Mouse (Mus musculus): ENCODE results near the gene Vwa5b1. TPM values are rescaled to one million over a fixed set of nuclear protein-coding genes. Genes with fewer than 3 reads are reported as not detected.

Gene Vwa5b1
- total and polyA plus RNA-seq, 2 experiments from 2014 or later, result 2.7 to 9.0 TPM

DNA sequence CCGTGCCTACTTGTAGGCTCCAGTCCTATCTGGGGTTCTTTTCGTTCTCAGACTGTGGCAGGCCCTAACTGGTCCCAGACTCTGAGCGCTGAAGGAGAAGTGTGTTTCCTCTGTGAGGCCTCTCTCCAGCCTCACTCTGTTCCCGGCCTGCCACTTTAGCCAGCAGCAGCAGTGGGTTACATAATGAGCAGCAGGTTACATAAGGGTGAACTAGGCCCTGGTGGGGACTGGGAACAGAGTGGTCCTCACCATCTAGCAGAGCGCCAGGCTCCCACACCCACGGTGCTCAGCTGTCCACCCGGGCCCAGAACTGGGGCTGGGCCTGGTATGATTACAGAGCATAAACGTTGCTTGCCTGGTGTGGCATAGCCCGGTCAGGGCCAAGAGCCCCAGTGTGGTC, 110.9 kb downstream of the Vwa5b1 start:
- TF ChIP-seq CTCF (IDR thresholded peaks at IDR 0.05; ENCODE audit: low read depth), result no peak
- H3K9me3 ChIP-seq (ENCODE audit: low read length), result no peaks in the 10 kb centered on the region
- 87% methylated on average over 9 of the region's 9 CpGs for WGBS
- no peak overlapping the region for H3K4me3 ChIP-seq (ENCODE audit: low read length)
- no peaks in the 10 kb centered on the region for H3K36me3 ChIP-seq (ENCODE audit: insufficient read depth, low read length)
- H3K9ac ChIP-seq (replicated peaks; ENCODE audit: low read length), result no peak overlapping the region
- no peak for ATAC-seq
- DNase-seq (ENCODE audit: low spot score), result no peak
- H3K27me3 ChIP-seq (ENCODE audit: insufficient read depth, low read length), result no peaks in the 10 kb centered on the region
- no peak overlapping the region for H3K27ac ChIP-seq
- no peak overlapping the region for H3K4me2 ChIP-seq (ENCODE audit: low read depth, low read length)
- H3K4me1 ChIP-seq (ENCODE audit: insufficient read depth, low read length), result peaks cover 10% of the 10 kb centered on the region

DNA sequence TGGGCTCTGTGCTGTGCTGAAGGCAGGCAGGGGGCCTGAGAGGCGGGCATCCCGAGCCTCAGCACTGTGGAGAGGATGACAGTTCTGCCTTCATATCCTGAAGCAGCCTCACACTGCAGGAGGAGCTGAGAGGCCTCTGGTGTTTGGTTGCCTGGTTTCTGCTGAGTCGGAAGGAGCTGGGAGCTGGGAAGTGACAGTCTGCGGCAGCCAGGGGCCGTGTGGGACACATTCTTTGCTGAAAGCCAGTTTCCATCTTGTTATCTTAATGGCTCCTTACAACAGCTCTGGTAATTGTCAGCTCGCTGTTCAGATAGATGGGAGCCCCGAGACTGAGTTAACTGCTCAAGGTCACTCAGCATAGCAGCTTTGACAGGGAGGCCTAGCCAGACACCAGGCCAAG, 111.9 kb downstream of the Vwa5b1 start:
- Histone ChIP-seq H3K27me3 (ENCODE audit: insufficient read depth, low read length) (no peaks in the 10 kb centered on the region), H3K4me1 (ENCODE audit: insufficient read depth, low read length) (peaks cover 10% of the 10 kb centered on the region), H3K36me3 (ENCODE audit: insufficient read depth, low read length) (no peaks in the 10 kb centered on the region), H3K4me3 (ENCODE audit: low read length) (no peak overlapping the region), H3K4me2 (ENCODE audit: low read depth, low read length) (no peak overlapping the region), H3K27ac (no peak overlapping the region), H3K9me3 (ENCODE audit: low read length) (no peaks in the 10 kb centered on the region), H3K9ac (replicated peaks; ENCODE audit: low read length) (no peak overlapping the region)
- DNase-seq (ENCODE audit: low spot score) (peak; percentile 34), ATAC-seq (no peak)
- WGBS, result 36% methylated on average over 7 of the region's 7 CpGs
- TF ChIP-seq CTCF (IDR thresholded peaks at IDR 0.05; ENCODE audit: low read depth), result peak; percentile 39

DNA sequence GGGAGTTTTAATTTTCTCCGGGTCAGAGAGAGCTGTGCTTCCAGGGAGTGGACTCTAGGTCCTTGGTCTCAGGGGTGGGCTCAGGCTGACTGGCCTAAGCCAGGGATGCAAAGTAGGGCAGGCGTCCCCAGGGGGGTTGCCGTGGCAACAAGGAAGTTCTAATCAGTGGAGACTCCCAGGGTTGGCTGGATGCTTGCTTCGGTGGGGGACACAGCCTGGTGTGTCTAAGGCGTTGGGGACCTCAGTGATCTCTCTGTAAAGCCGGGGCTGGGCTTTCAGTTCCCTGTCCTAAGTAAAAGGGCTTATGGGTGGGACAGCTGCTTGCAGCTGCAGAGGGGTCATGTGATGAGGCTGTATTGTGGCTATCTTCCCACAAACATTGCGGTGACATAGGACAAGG, 113.4 kb downstream of the Vwa5b1 start:
- Histone ChIP-seq H3K4me1 (ENCODE audit: insufficient read depth, low read length) (peaks cover 14% of the 10 kb centered on the region), H3K27me3 (ENCODE audit: insufficient read depth, low read length) (no peaks in the 10 kb centered on the region), H3K9me3 (ENCODE audit: low read length) (no peaks in the 10 kb centered on the region), H3K4me3 (ENCODE audit: low read length) (no peak overlapping the region), H3K36me3 (ENCODE audit: insufficient read depth, low read length) (no peaks in the 10 kb centered on the region), H3K4me2 (ENCODE audit: low read depth, low read length) (no peak overlapping the region), H3K9ac (replicated peaks; ENCODE audit: low read length) (no peak overlapping the region), H3K27ac (no peak overlapping the region)
- TF ChIP-seq CTCF (IDR thresholded peaks at IDR 0.05; ENCODE audit: low read depth), result no peak
- peak; percentile 63; the same call in 1 of the 2 replicates for ATAC-seq
- DNase-seq (ENCODE audit: low spot score), result peak; percentile 72
- WGBS, result 7% methylated on average over 7 of the region's 7 CpGs

DNA sequence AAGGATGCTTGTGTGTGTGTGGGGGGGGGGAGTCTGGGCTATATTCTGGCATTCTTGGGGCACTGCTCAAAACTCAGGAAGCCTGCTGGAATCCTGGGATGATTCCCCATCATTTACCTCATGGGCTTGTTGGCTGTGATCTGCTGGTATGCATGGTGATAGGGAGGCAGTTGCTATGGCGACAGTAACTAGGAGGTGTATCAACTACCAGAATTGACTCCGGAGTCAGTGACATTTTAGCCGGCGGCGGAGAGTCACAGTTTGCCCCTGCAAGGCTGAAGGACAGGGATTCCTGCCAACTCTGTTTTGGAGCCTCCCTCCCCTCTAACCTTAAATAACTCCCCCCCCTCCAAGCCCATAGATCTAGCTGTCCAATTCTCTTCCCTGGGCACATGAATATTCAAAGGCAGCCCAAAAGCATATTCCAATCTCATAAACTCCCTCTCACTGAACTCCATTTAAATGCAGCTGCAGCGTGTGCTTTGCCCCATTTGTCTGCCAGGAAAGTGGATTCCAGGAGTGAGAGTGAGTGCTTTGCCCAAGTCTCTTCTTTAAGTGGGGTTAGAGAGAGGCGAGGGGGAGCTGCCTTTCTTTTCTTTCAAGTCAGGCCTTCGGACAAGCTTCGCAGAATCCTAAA, 118.4 kb downstream of the Vwa5b1 start:
- ATAC-seq (peak; percentile 58; the same call in 1 of the 2 replicates), DNase-seq (ENCODE audit: low spot score) (peak; percentile 85)
- Histone ChIP-seq H3K27ac (peak overlapping the region; percentile 71), H3K9me3 (ENCODE audit: low read length) (no peaks in the 10 kb centered on the region), H3K9ac (replicated peaks; ENCODE audit: low read length) (no peak overlapping the region), H3K4me1 (ENCODE audit: insufficient read depth, low read length) (peaks cover 17% of the 10 kb centered on the region), H3K4me2 (ENCODE audit: low read depth, low read length) (peak overlapping the region; percentile 23; the same call in 1 of the 2 replicates), H3K27me3 (ENCODE audit: insufficient read depth, low read length) (no peaks in the 10 kb centered on the region), H3K4me3 (ENCODE audit: low read length) (no peak overlapping the region), H3K36me3 (ENCODE audit: insufficient read depth, low read length) (no peaks in the 10 kb centered on the region)
- TF ChIP-seq CTCF (IDR thresholded peaks at IDR 0.05; ENCODE audit: low read depth), result no peak
- 16% methylated on average over 9 of the region's 9 CpGs for WGBS

DNA sequence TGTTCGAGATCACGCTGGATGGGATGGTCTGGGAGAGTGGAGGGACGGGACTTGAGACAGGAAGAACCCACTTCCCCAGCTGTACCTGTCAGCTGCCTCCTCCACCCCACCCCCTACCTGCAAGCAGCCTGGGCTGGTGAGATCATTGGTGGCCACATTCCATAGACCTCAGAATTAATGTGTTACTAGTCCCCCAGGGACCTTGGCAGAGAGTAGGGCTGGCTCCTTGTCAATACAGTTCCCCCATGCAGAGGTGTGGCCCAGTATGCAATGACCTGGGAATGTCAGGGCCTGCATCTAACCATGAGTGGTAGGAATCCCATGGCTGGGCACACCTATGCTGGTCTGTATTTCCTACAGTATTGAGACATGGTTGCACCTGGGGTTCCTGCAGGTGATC, 119.2 kb downstream of the Vwa5b1 start:
- H3K27me3 ChIP-seq (ENCODE audit: insufficient read depth, low read length), result no peaks in the 10 kb centered on the region
- WGBS, result 77% methylated on average over 3 of the region's 3 CpGs
- H3K9me3 ChIP-seq (ENCODE audit: low read length), result no peaks in the 10 kb centered on the region
- ATAC-seq (peak; percentile 38; the same call in 1 of the 2 replicates), DNase-seq (ENCODE audit: low spot score) (no peak)
- H3K4me2 ChIP-seq (ENCODE audit: low read depth, low read length), result no peak overlapping the region
- no peak overlapping the region; the same call in 1 of the 2 replicates for H3K27ac ChIP-seq
- H3K36me3 ChIP-seq (ENCODE audit: insufficient read depth, low read length), result no peaks in the 10 kb centered on the region
- H3K4me1 ChIP-seq (ENCODE audit: insufficient read depth, low read length), result peaks cover 12% of the 10 kb centered on the region
- no peak overlapping the region for H3K4me3 ChIP-seq (ENCODE audit: low read length)
- TF ChIP-seq CTCF (IDR thresholded peaks at IDR 0.05; ENCODE audit: low read depth), result no peak
- H3K9ac ChIP-seq (replicated peaks; ENCODE audit: low read length), result no peak overlapping the region

Other genes with a start within 250 kb of the Vwa5b1 start
- 16.6 and 23.8 TPM in 2 replicates for gene Fam43b, start 239.4 kb downstream of the Vwa5b1 start, total RNA-seq (2014; rRNA removed)
- gene Fam43b, start 239.4 kb downstream of the Vwa5b1 start, polyA plus RNA-seq (2015; fragmentation: Nextera tagmentation; extraction: Ambion mirVana), result 17.9 and 18.6 TPM in 2 replicates
- gene Mul1, start 201.2 kb downstream of the Vwa5b1 start, total RNA-seq (2014; rRNA removed), result 36.2 and 39.1 TPM in 2 replicates
- gene Mul1, start 201.2 kb downstream of the Vwa5b1 start, polyA plus RNA-seq (2015; fragmentation: Nextera tagmentation; extraction: Ambion mirVana), result 19.1 and 21.6 TPM in 2 replicates
- gene Camk2n1, start 181.6 kb downstream of the Vwa5b1 start, total RNA-seq (2014; rRNA removed), result 34.9 and 37.5 TPM in 2 replicates
- gene Camk2n1, start 181.6 kb downstream of the Vwa5b1 start, polyA plus RNA-seq (2015; fragmentation: Nextera tagmentation; extraction: Ambion mirVana), result 29.5 and 33.5 TPM in 2 replicates
- 0.26 and 1.5 TPM in 2 replicates for gene Pla2g2c, start 88.9 kb upstream of the Vwa5b1 start, total RNA-seq (2014; rRNA removed)
- 0.82 and 0.93 TPM in 2 replicates for gene Pla2g2c, start 88.9 kb upstream of the Vwa5b1 start, polyA plus RNA-seq (2015; fragmentation: Nextera tagmentation; extraction: Ambion mirVana)
- gene Ubxn10, start 101.3 kb upstream of the Vwa5b1 start, total RNA-seq (2014; rRNA removed), result 6.9 and 8.9 TPM in 2 replicates
- gene Ubxn10, start 101.3 kb upstream of the Vwa5b1 start, polyA plus RNA-seq (2015; fragmentation: Nextera tagmentation; extraction: Ambion mirVana), result 3.1 and 3.3 TPM in 2 replicates
- not detected in 2 replicates for gene Pla2g2f, start 121.7 kb upstream of the Vwa5b1 start, total RNA-seq (2014; rRNA removed)
- gene Pla2g2f, start 121.7 kb upstream of the Vwa5b1 start, polyA plus RNA-seq (2015; fragmentation: Nextera tagmentation; extraction: Ambion mirVana), result 0.09 and 0.11 TPM in 2 replicates
- gene Pla2g2d, start 139.9 kb upstream of the Vwa5b1 start, total RNA-seq (2014; rRNA removed), result 0.14 and 0.31 TPM in 2 replicates
- gene Pla2g2d, start 139.9 kb upstream of the Vwa5b1 start, polyA plus RNA-seq (2015; fragmentation: Nextera tagmentation; extraction: Ambion mirVana), result 0.71 and 0.76 TPM in 2 replicates
- 0.94 TPM in 1 of 2 replicates, not detected in the other for gene Pla2g5, start 227.6 kb upstream of the Vwa5b1 start, total RNA-seq (2014; rRNA removed)
- 1.1 and 1.9 TPM in 2 replicates for gene Pla2g5, start 227.6 kb upstream of the Vwa5b1 start, polyA plus RNA-seq (2015; fragmentation: Nextera tagmentation; extraction: Ambion mirVana)
- not detected in 2 replicates for gene Gm13030, start 238.1 kb upstream of the Vwa5b1 start, total RNA-seq (2014; rRNA removed)
- gene Gm13030, start 238.1 kb upstream of the Vwa5b1 start, polyA plus RNA-seq (2015; fragmentation: Nextera tagmentation; extraction: Ambion mirVana), result not detected in 2 replicates
- gene Pla2g2e, start 242.1 kb upstream of the Vwa5b1 start, total RNA-seq (2014; rRNA removed), result not detected in 2 replicates
- gene Pla2g2e, start 242.1 kb upstream of the Vwa5b1 start, polyA plus RNA-seq (2015; fragmentation: Nextera tagmentation; extraction: Ambion mirVana), result not detected in 2 replicates